29 mouse cellular contexts compared by ENCODE assay signal in the genomic region with DNA sequence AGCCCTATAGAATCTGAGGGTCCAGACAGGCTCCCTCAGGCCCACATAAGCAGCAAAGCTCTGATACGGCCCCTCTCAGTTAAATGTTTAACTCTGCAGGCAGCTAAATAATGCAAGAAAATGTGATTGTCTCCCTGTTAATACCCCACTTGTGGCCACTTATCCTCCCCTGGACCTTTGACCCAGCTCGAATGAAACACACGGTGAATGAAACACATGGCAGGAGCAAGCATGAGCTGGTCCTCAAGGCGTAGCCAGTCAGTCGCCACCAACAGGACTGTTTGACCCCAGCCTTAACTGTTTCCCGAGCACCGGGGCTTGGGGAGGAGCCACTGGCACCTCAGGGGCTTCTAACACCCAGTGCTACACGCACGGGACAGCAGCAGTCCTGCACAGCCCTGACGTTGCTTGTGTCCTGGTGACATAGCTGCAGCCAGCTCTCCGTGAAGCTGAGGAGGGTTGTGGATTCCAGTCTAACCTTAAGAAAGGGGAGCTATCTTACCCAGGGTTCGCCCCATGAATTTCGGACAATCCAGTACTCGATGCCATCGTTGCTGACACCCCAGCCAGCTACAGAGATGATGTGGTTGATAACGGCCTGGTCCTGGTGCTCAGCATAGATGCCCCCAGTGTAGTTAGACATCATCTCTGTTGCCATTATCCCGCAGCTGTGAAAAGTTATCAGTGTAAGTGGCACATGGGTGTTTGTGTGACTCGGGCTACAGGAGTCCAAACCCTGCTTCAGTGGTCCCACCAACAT. TPM values are rescaled to one million over a fixed set of nuclear protein-coding genes. Genes with fewer than 3 reads are reported as not detected.
A peak's percentile ranks its signal among the peaks of the same experiment; 100 is the strongest.
DNase-seq lines count a peak whose midpoint lies in the region; ATAC-seq lines count a peak whose summit lies in the region.
"Had no signal": no experiment of that assay in that cellular context is flagged by ENCODE, and none has a peak within 500 bp of the region (broad histone marks: within the 10 kb centered on the region; RNA-seq: fewer than 3 reads in every experiment).

No protein-coding gene starts in this region.

- no peak overlapping the region for H3K4me2 ChIP-seq in forebrain, embryonic 11.5 days (ENCODE audit: low read depth, low read length, severe bottlenecking)
- H3K4me2 ChIP-seq in forebrain, embryonic 16.5 days (ENCODE audit: low read length): no peak overlapping the region
- no peak overlapping the region for H3K4me2 ChIP-seq in midbrain, embryonic 14.5 days (ENCODE audit: low read length)
- H3K4me2 ChIP-seq: embryonic facial prominence, embryonic 13.5 days; intestine, embryonic 15.5 days; limb, embryonic 12.5 days; liver, embryonic 15.5 days; lung, embryonic 14.5 days; midbrain, embryonic 13.5 days had no signal

- WGBS in forebrain, embryonic 11.5 days: 76% methylated on average over 18 of the region's 18 CpGs
- 75% methylated on average over 18 of the region's 18 CpGs for WGBS in forebrain, embryonic 16.5 days
- WGBS in midbrain, embryonic 14.5 days: 80% methylated on average over 18 of the region's 18 CpGs
- 81% methylated on average over 18 of the region's 18 CpGs for WGBS in midbrain, embryonic 10.5 days

- DNase-seq in forebrain, embryonic 11.5 days (ENCODE audit: low spot score): peak; percentile 48
- peak; percentile 42 for DNase-seq in kidney, adult 11 months
- no peak for DNase-seq in kidney, postnatal 14 days
- DNase-seq in midbrain, embryonic 14.5 days: no peak
- DNase-seq in midbrain, embryonic 10.5 days (ENCODE audit: low spot score): no peak
- DNase-seq in yolk sac, embryonic 10.5 days (ENCODE audit: low spot score): peak; percentile 76
- DNase-seq in adrenal gland, postnatal 10 days: no peak
- DNase-seq: adrenal gland, postnatal 14 days; cerebellum, adult 11 months; cerebellum, adult 9-10 months; cerebellum, postnatal 36 days; heart, postnatal 14 days; lung, embryonic 14.5 days; right cerebral cortex, postnatal 25 days; thymus, postnatal 25 days had no signal

- H3K9ac ChIP-seq in forebrain, embryonic 11.5 days (ENCODE audit: low read length): no peak overlapping the region
- H3K9ac ChIP-seq in forebrain, embryonic 16.5 days (replicated peaks; ENCODE audit: low read depth, low read length): no peak overlapping the region
- no peak overlapping the region for H3K9ac ChIP-seq in midbrain, embryonic 14.5 days (replicated peaks; ENCODE audit: low read length)
- H3K9ac ChIP-seq: embryonic facial prominence, embryonic 13.5 days; intestine, embryonic 15.5 days; limb, embryonic 12.5 days; liver, embryonic 15.5 days; lung, embryonic 14.5 days; midbrain, embryonic 13.5 days had no signal

- H3K36me3 ChIP-seq in forebrain, embryonic 11.5 days (ENCODE audit: control insufficient read depth, insufficient read depth, low read length): peaks cover 8% of the 10 kb centered on the region; the same call in 1 of the 2 replicates
- H3K36me3 ChIP-seq in forebrain, embryonic 16.5 days (ENCODE audit: control insufficient read depth, insufficient read depth): peaks cover 23% of the 10 kb centered on the region
- H3K36me3 ChIP-seq in midbrain, embryonic 14.5 days (ENCODE audit: control insufficient read depth, insufficient read depth, low read length): peaks cover 57% of the 10 kb centered on the region
- peaks cover 93% of the 10 kb centered on the region for H3K36me3 ChIP-seq in midbrain, embryonic 10.5 days

- H3K4me3 ChIP-seq in forebrain, embryonic 11.5 days (ENCODE audit: low read depth, low read length): no peak overlapping the region
- no peak overlapping the region for H3K4me3 ChIP-seq in forebrain, embryonic 16.5 days (replicated peaks; ENCODE audit: low read length)
- H3K4me3 ChIP-seq in midbrain, embryonic 14.5 days (replicated peaks; ENCODE audit: low read depth, low read length): no peak overlapping the region
- no peak overlapping the region for H3K4me3 ChIP-seq in midbrain, embryonic 10.5 days
- H3K4me3 ChIP-seq: embryonic facial prominence, embryonic 13.5 days; forebrain, embryonic 10.5 days; hindbrain, embryonic 10.5 days; intestine, embryonic 15.5 days; left cerebral cortex, adult 2 months; limb, embryonic 12.5 days; liver, embryonic 15.5 days; midbrain, embryonic 13.5 days had no signal

- no peak for ATAC-seq in forebrain, embryonic 11.5 days (replicated peaks; ENCODE audit: low FRiP score)
- no peak for ATAC-seq in forebrain, embryonic 16.5 days
- no peak for ATAC-seq in midbrain, embryonic 14.5 days (ENCODE audit: low FRiP score, low TSS enrichment)
- ATAC-seq: intestine, embryonic 15.5 days had no signal

- H3K27me3 ChIP-seq in forebrain, embryonic 11.5 days (ENCODE audit: control insufficient read depth, insufficient read depth, low read length): no peaks in the 10 kb centered on the region
- no peaks in the 10 kb centered on the region for H3K27me3 ChIP-seq in forebrain, embryonic 16.5 days (replicated peaks; ENCODE audit: control insufficient read depth, insufficient read depth, low read length)
- H3K27me3 ChIP-seq in midbrain, embryonic 14.5 days (ENCODE audit: control insufficient read depth, insufficient read depth, low read length): no peaks in the 10 kb centered on the region
- no peaks in the 10 kb centered on the region for H3K27me3 ChIP-seq in midbrain, embryonic 10.5 days (ENCODE audit: low read depth, poor library complexity, severe bottlenecking)
- H3K27me3 ChIP-seq: embryonic facial prominence, embryonic 13.5 days; intestine, embryonic 15.5 days; limb, embryonic 12.5 days; liver, embryonic 15.5 days; midbrain, embryonic 13.5 days had no signal

- H3K27ac ChIP-seq in forebrain, embryonic 11.5 days (ENCODE audit: low read depth, low read length): no peak overlapping the region
- no peak overlapping the region for H3K27ac ChIP-seq in forebrain, embryonic 16.5 days (ENCODE audit: low read length)
- 0 out of 2 replicates have a peak overlapping the region, but pooled peaks have one; percentile 5 for H3K27ac ChIP-seq in midbrain, embryonic 14.5 days (replicated peaks; ENCODE audit: low read depth, low read length)
- no peak overlapping the region for H3K27ac ChIP-seq in midbrain, embryonic 10.5 days (replicated peaks)
- H3K27ac ChIP-seq: embryonic facial prominence, embryonic 13.5 days; forebrain, embryonic 10.5 days; hindbrain, embryonic 10.5 days; hindbrain, postnatal 0 days; intestine, embryonic 15.5 days; left cerebral cortex, adult 2 months; limb, embryonic 12.5 days; liver, embryonic 15.5 days; midbrain, embryonic 13.5 days had no signal

- no peaks in the 10 kb centered on the region; the same call in 1 of the 2 replicates for H3K4me1 ChIP-seq in forebrain, embryonic 11.5 days (replicated peaks; ENCODE audit: control insufficient read depth, insufficient read depth, low read length)
- no peaks in the 10 kb centered on the region for H3K4me1 ChIP-seq in forebrain, embryonic 16.5 days (replicated peaks; ENCODE audit: control insufficient read depth, insufficient read depth, low read length)
- 0 out of 2 replicates have a peak, but pooled peaks cover 4% of the 10 kb centered on the region for H3K4me1 ChIP-seq in midbrain, embryonic 14.5 days (ENCODE audit: control insufficient read depth, insufficient read depth, low read length)
- H3K4me1 ChIP-seq in midbrain, embryonic 10.5 days: peaks cover 15% of the 10 kb centered on the region
- H3K4me1 ChIP-seq: embryonic facial prominence, embryonic 13.5 days; intestine, embryonic 15.5 days; liver, embryonic 15.5 days had no signal

- no peaks in the 10 kb centered on the region for H3K9me3 ChIP-seq in forebrain, embryonic 11.5 days (ENCODE audit: control insufficient read depth, low read length)
- H3K9me3 ChIP-seq in forebrain, embryonic 16.5 days (ENCODE audit: control insufficient read depth, low read length): no peaks in the 10 kb centered on the region
- no peaks in the 10 kb centered on the region for H3K9me3 ChIP-seq in midbrain, embryonic 14.5 days (ENCODE audit: control insufficient read depth, low read length)
- no peaks in the 10 kb centered on the region for H3K9me3 ChIP-seq in midbrain, embryonic 10.5 days (replicated peaks)
- H3K9me3 ChIP-seq: embryonic facial prominence, embryonic 13.5 days; forebrain, embryonic 10.5 days; G1E; hindbrain, embryonic 10.5 days; intestine, embryonic 15.5 days; limb, embryonic 12.5 days; liver, embryonic 15.5 days; midbrain, embryonic 13.5 days had no signal

RNA-seq across cellular contexts. Expression of a gene that starts 10.6 kb away (rescaled TPM):
- 78.7 and 92.9 TPM in 2 replicates for polyA plus RNA-seq in forebrain, embryonic 11.5 days (2014; fragmentation: Nextera tagmentation; extraction: Ambion mirVana)
- 81.2 and 84.9 TPM in 2 replicates for polyA plus RNA-seq in forebrain, embryonic 16.5 days (2015; fragmentation: Nextera tagmentation; extraction: Ambion mirVana)
- polyA plus RNA-seq in midbrain, embryonic 14.5 days (2014; fragmentation: Nextera tagmentation; extraction: Ambion mirVana): 46.9 and 73.8 TPM in 2 replicates
- 116 TPM in 2 replicates for polyA plus RNA-seq in midbrain, embryonic 10.5 days (2016; fragmentation: Nextera tagmentation; extraction: Ambion mirVana)
- total RNA-seq in adrenal gland, postnatal 10 days (2021): 100 to 1,000 TPM; 114 to 138 TPM

RNA-seq across cellular contexts. Expression of a gene that starts 12.7 kb away (rescaled TPM):
- polyA plus RNA-seq in forebrain, embryonic 11.5 days (2014; fragmentation: Nextera tagmentation; extraction: Ambion mirVana): 178 and 192 TPM in 2 replicates
- 106 and 109 TPM in 2 replicates for polyA plus RNA-seq in forebrain, embryonic 16.5 days (2015; fragmentation: Nextera tagmentation; extraction: Ambion mirVana)
- 107 and 121 TPM in 2 replicates for polyA plus RNA-seq in midbrain, embryonic 14.5 days (2014; fragmentation: Nextera tagmentation; extraction: Ambion mirVana)
- 193 and 195 TPM in 2 replicates for polyA plus RNA-seq in midbrain, embryonic 10.5 days (2016; fragmentation: Nextera tagmentation; extraction: Ambion mirVana)
- total RNA-seq in adrenal gland, postnatal 10 days (2021): 10 to 100 TPM; 55.1 to 62.2 TPM

RNA-seq across cellular contexts. Expression of a gene that starts 22.2 kb away (rescaled TPM):
- 4.9 and 6.3 TPM in 2 replicates for polyA plus RNA-seq in forebrain, embryonic 11.5 days (2014; fragmentation: Nextera tagmentation; extraction: Ambion mirVana)
- 0.24 and 0.63 TPM in 2 replicates for polyA plus RNA-seq in forebrain, embryonic 16.5 days (2015; fragmentation: Nextera tagmentation; extraction: Ambion mirVana)
- 0.45 and 0.46 TPM in 2 replicates for polyA plus RNA-seq in midbrain, embryonic 14.5 days (2014; fragmentation: Nextera tagmentation; extraction: Ambion mirVana)
- polyA plus RNA-seq in midbrain, embryonic 10.5 days (2016; fragmentation: Nextera tagmentation; extraction: Ambion mirVana): 4.3 and 6.1 TPM in 2 replicates
- total RNA-seq in adrenal gland, postnatal 10 days (2021): 1 to 10 TPM; 1.0 to 1.3 TPM
- total RNA-seq: gastrocnemius, adult 8-10 months; layer of hippocampus, postnatal 14 days; left cerebral cortex, adult 2 months; left cerebral cortex, postnatal 25 days had no signal
- polyA plus RNA-seq: G1E; hindbrain, postnatal 0 days had no signal

RNA-seq across cellular contexts. Expression of a gene that starts 35.6 kb away (rescaled TPM):
- polyA plus RNA-seq in forebrain, embryonic 11.5 days (2014; fragmentation: Nextera tagmentation; extraction: Ambion mirVana): 600 and 613 TPM in 2 replicates
- 529 and 555 TPM in 2 replicates for polyA plus RNA-seq in forebrain, embryonic 16.5 days (2015; fragmentation: Nextera tagmentation; extraction: Ambion mirVana)
- 771 and 1,008 TPM in 2 replicates for polyA plus RNA-seq in midbrain, embryonic 14.5 days (2014; fragmentation: Nextera tagmentation; extraction: Ambion mirVana)
- 569 and 605 TPM in 2 replicates for polyA plus RNA-seq in midbrain, embryonic 10.5 days (2016; fragmentation: Nextera tagmentation; extraction: Ambion mirVana)
- 100 to 1,000 TPM; 569 to 676 TPM for total RNA-seq in adrenal gland, postnatal 10 days (2021)

RNA-seq across cellular contexts. Expression of a gene that starts 44.6 kb away (rescaled TPM):
- polyA plus RNA-seq in forebrain, embryonic 11.5 days (2014; fragmentation: Nextera tagmentation; extraction: Ambion mirVana): 127 and 132 TPM in 2 replicates
- polyA plus RNA-seq in forebrain, embryonic 16.5 days (2015; fragmentation: Nextera tagmentation; extraction: Ambion mirVana): 120 and 121 TPM in 2 replicates
- polyA plus RNA-seq in midbrain, embryonic 14.5 days (2014; fragmentation: Nextera tagmentation; extraction: Ambion mirVana): 98.4 and 110 TPM in 2 replicates
- 125 and 132 TPM in 2 replicates for polyA plus RNA-seq in midbrain, embryonic 10.5 days (2016; fragmentation: Nextera tagmentation; extraction: Ambion mirVana)
- total RNA-seq in adrenal gland, postnatal 10 days (2021): 100 to 1,000 TPM; 171 to 172 TPM

Comparison
In these comparisons a context has a peak if more than half of its experiments do, and no peak if none do; other contexts are left out.
1. DNase-seq: peak in forebrain, embryonic 11.5 days (single experiment), kidney, adult 11 months (single experiment) and yolk sac, embryonic 10.5 days (single experiment); none in kidney, postnatal 14 days (single experiment), midbrain, embryonic 14.5 days (single experiment), midbrain, embryonic 10.5 days (single experiment) and adrenal gland, postnatal 10 days (single experiment).